Mouse (Mus musculus): ENCODE measurements around the gene Ing1.

The Ing1 gene

DNA sequence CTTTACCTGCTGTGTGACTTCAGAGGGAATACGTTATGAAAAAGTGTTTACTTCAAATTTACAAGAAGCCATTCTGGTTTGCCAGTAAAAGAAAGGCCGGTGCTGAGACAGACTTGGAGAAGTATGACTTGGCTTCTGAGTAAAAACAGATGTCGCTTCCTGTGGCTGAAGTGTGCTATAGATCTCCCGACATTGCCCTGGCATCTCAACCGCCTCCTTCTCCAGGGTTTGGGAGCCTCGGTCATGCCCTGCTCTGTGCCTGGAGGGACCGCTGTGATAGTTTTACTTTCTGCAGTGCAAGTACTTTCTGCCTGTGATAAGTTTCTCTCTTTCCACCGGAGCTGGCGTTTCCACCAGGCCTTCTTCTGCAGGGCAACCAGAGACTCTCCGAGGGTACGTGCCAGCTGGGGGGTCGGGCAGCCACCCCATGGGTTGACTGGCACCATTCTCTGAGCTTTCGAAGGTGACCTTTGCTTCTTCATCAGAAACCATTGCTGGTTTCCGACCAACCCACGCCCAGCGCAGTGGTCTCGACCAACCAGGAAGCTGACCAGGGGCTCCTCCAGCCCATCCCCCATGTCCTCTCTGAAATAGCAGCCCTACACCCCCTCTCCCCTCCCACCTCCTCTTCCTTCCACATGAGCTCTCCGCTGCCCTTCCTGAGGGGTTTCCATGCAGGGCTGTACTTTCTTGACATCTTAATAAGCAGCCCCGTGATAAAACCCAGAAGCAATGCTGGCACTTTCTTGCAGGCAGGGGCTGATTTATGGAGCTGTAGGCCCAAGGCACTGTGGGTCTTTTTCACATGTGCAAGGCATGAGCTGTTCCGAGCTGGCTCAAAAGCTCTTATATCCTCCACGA lies 30.4 kb downstream of the Ing1 start:
- DNase-seq (ENCODE audit: low read depth, low spot score): no peak

DNA sequence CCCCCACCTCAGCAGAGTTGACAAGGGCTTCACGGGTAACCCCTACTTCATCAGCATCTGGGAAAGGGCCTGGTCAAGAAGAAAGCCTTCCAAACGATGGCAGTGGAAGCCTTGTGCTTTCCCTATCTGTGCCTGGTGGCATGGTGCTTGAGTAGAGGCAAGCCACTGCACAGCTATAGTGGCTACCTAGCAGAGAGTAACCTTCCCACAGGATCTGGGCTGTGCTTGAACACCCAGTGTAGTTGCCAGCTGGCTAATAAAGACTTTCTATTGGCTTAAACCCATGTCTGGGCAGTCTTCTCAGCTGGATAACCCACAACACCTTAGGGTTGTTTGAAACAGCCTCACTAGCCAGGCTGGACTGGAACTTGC lies 31.0 kb downstream of the Ing1 start:
- DNase-seq (ENCODE audit: low read depth, low spot score): no peak

DNA sequence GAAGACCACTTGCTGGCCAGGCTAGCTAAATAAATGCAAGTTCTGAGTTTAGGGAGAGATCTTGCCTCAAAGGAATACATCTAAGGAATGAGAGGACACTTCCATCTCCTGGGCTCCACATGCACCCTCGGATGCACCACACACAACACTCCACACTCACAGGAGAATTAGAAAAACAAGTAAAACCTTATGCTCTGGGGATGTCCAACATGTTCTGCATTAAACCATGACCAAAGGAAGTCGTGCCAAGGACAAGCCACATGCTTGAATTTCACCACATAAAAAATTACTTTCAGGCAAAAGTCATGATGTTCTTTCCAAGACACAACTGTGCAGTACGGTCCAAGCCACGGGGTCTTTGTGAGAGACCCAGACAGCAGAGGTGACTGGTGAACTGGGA lies 36.5 kb downstream of the Ing1 start:
- no peak for DNase-seq (ENCODE audit: low read depth, low spot score)

DNA sequence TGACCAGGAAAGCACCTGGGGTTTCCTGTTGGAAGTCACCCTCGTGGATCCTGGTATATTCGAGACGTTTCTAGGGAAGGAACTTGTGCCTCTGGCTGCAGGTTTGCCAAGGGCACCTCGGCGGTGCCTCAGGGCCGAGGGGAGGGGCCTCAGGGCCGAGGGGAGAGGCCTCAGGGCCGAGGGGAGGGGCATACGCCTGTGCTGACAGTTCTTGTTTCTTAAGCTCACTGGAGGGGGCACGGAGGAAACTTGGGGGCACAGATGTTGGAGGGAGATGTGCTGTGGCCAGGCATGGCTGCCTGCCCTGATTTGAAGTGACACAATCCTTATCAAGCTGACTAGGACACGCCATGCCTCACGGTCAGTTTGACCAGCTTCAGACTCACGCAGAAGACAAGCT lies 36.9 kb downstream of the Ing1 start:
- DNase-seq (ENCODE audit: low read depth, low spot score): no peak

DNA sequence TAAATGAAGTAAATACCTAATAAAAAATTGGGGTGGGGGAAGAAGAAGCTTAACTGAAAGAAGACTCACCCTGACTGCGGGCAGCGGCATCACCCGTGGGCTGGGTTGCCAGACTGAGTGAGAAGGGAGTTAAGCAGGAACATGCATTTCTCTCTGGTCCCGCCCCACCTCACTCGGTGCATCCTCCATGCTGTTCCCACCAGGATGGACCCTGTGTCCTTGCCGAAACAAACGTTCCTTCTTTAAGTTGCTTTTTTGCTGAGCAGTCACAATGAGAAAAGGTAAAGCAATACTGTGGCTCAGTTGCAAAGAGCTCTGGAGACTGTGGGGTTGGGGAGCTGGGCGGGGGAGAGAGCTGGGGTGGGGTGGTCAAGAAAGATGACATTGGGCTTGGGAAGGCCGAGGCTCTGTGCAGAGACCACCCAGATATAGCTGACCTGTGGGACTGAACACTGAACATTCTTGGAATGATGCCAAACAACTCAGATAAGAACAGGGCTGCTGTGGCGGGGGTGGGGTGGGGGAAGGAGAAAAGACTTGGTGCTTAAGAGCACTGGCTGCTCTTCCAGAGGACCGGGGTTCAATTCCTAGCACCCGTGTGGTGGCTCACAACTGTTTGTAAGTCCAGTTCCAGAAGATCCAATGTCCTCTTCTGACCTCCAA lies 38.0 kb downstream of the Ing1 start:
- no peak for DNase-seq (ENCODE audit: low read depth, low spot score)

DNA sequence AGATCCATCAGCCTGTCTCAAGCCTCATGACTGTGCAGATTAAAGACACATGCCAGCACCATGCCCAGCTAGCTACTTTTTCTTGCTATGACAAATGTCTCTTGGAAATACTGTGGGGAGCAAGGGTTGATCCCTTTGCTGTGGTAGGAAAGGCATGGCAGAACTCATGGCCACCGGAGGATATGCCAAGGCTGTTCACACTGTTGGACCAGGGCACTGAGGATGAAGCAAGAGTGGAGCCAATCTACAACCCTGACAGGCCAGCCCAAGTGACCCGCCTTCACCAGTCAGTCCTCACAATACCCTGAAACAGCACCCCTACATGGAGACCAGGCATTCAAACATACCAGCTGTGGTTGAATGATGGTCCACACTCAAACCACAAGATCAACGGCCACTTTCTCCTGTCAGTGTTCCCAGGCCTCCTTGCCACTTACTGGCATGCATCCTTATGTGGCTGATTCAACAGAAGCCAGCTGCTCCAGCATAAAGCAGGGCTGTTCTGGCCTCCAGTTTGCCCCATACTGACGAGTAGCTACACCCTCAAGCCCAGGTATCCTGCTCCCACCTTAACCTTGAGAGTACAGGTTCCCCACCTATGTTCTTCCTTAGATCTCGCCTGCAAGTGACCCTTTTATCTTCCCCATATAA lies 45.1 kb downstream of the Ing1 start:
- DNase-seq (ENCODE audit: low read depth, low spot score): no peak

DNA sequence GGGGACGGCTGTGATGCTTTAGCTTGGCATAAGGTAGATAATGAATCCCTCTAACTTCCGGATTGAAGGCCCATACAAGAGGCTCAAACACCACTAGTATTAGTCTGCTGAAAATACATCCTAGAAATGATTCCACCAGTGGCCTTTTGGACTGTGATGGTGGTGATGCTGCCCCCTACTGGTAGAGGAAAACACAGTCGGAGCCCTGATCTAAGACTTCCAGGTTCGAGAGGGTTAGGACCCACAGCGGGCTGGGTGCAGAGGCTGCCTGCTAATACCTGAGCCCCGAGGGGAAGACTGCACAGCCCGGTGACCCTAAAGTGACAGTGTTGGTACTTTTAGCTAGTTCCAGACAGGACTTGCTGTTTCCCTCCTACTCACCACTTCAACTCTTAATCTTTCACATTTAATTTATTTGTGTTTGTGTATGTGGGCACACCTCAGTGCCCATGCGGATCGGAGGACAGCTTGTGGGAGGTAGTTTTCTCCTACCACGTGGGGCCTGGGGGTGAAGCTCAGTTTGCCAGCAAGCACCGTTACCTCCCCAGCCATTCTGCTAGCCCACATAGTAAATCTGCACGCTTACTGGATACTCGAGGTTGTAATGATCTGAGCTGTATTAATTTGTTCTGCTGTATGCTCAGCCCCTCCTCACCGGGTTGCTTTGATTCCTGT lies 46.8 kb downstream of the Ing1 start:
- peak; percentile 67 for DNase-seq (ENCODE audit: low read depth, low spot score)

DNA sequence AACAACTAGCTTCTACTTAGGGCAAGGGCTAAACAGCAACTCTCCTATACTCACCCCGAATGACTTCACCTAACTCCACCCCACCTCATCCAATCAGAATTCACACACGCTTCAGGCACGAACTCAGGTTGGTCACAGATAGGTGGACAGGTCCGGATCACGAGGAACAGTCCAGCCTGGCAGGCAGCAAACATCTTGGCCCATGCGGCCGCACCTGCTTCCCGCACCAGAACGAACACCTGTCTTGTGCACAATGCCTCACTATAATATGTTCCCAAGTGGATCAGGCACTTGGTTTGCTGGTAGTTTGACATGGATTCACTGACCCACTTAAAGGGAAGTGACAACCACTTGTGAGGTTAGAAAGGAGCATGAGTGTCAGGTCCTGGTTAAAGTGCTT lies 53.5 kb downstream of the Ing1 start:
- DNase-seq (ENCODE audit: low read depth, low spot score): no peak

All from retina, postnatal 7 days (tissue).